Mouse (Mus musculus): ENCODE results near the gene Pptc7.

Pptc7 gene

GRCm38 (mm10) chr5:122324608-122325431, 40.7 kb downstream of the Pptc7 start:
- in situ Hi-C loops (cut with MboI, MseI) = no loop called here

GRCm38 (mm10) chr5:122325477-122325876, 41.3 kb downstream of the Pptc7 start:
- in situ Hi-C loops (cut with MboI, MseI) = no loop called here

- in situ Hi-C loops (cut with MboI, MseI) = no loop called here
Observed at GRCm38 (mm10) chr5:122327283-122327682, 43.1 kb downstream of the Pptc7 start.

- in situ Hi-C loops (cut with MboI, MseI) = no loop called here
Observed at GRCm38 (mm10) chr5:122330269-122330668, 46.1 kb downstream of the Pptc7 start.

GRCm38 (mm10) chr5:122334682-122335081, 50.5 kb downstream of the Pptc7 start:
- in situ Hi-C loops (cut with MboI, MseI) = no loop called here

GRCm38 (mm10) chr5:122336554-122337294, 52.6 kb downstream of the Pptc7 start:
- in situ Hi-C loops (cut with MboI, MseI) = no loop called here

GRCm38 (mm10) chr5:122342874-122343273, 58.7 kb downstream of the Pptc7 start:
- in situ Hi-C loops (cut with MboI, MseI) = loop anchor here (5.0 to 10.0 kb wide), 2 partner anchors 76 to 78 kb away; partner anchors contain the start of gene Tctn1 (in 1 of the 2)

GRCm38 (mm10) chr5:122343768-122344167, 59.6 kb downstream of the Pptc7 start:
- in situ Hi-C loops (cut with MboI, MseI) = loop anchor here (5.0 to 10.0 kb wide), 2 partner anchors 76 to 79 kb away; partner anchors contain the start of gene Tctn1 (in 1 of the 2)

GRCm38 (mm10) chr5:122344260-122344659, 60.1 kb downstream of the Pptc7 start:
- in situ Hi-C loops (cut with MboI, MseI) = loop anchor here (5.0 to 10.0 kb wide), 2 partner anchors 77 to 79 kb away; partner anchors contain the start of gene Tctn1 (in 1 of the 2)

- in situ Hi-C loops (cut with MboI, MseI) = loop anchor here in 1 of 2 experiments (10.0 kb wide), 1 partner anchor 81 kb away; the partner anchor contains the start of gene Tctn1
Observed at GRCm38 (mm10) chr5:122345777-122346176, 61.6 kb downstream of the Pptc7 start.

GRCm38 (mm10) chr5:122353807-122354491, 69.8 kb downstream of the Pptc7 start, which contains the start of the genes Rad9b and Vps29:
Gene Rad9b (minus strand): TSS chr5:122354233.
Gene Vps29 (plus strand): TSS chr5:122354369.
- in situ Hi-C loops (cut with MboI, MseI) = no loop called here

- in situ Hi-C loops (cut with MboI, MseI) = no loop called here
Observed at GRCm38 (mm10) chr5:122354492-122355067, 70.4 kb downstream of the Pptc7 start.

- in situ Hi-C loops (cut with MboI, MseI) = loop anchor here in 1 of 2 experiments (10.0 kb wide), 1 partner anchor 1593 kb away; no protein-coding TSS in a partner anchor
Observed at GRCm38 (mm10) chr5:122371591-122372191, 87.5 kb downstream of the Pptc7 start, which contains the start of gene Gpn3. Gene Gpn3 (plus strand): TSS chr5:122371876.

- in situ Hi-C loops (cut with MboI, MseI) = loop anchor here in 1 of 2 experiments (10.0 kb wide), 1 partner anchor 1593 kb away; no protein-coding TSS in a partner anchor
Observed at GRCm38 (mm10) chr5:122372192-122372769, 88.1 kb downstream of the Pptc7 start, which contains the start of gene Fam216a. Gene Fam216a (minus strand): TSS chr5:122372364.

GRCm38 (mm10) chr5:122372878-122373277, 88.7 kb downstream of the Pptc7 start:
- in situ Hi-C loops (cut with MboI, MseI) = loop anchor here in 1 of 2 experiments (10.0 kb wide), 1 partner anchor 1592 kb away; no protein-coding TSS in a partner anchor
